Mouse (Mus musculus): ENCODE data around the gene Perp.

The Perp gene

GRCm38 (mm10) chr10:18864753-18865152 lies 19.9 kb downstream of the Perp start:
- DNase-seq = no peak

DNA sequence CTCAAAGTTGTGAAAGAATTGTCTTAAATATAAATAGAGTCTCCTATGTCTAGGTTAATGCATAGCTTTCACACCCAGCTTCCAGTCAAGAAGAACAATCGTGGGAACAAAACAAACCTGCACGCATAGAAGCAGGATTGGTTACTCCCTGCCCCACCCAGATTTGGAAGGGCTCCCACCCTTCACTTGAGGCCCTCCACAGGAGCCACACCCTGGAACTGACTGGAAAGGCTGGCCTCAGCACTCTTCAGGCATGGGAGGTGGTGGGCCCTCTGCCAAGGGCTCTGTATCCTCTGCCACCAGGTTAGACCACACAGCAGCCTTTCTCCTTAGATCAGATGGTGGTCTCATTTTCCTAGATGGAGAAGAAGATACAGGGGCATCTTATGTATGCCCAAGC lies 26.2 kb downstream of the Perp start:
- no peak for DNase-seq

- DNase-seq = no peak
Observed at GRCm38 (mm10) chr10:18876211-18876610, 31.4 kb downstream of the Perp start.

DNA sequence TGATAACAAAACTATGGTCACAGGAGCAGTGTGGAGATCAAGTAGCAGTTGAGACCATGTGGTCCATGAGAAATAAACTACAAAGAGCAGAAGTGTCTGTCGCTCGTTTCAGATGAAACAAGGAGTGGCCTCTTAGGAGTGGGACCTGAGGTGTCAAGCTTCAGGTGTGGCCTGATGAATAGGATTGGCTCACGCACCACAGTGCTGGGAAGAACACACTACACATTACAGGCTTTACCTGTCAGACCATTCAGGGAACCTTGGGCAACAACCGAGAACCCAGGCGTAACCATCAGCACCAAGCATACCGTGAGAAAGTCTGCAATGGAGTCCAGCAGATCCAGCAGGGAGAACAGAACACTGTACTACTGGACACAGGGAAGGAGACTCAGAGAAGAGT lies 33.3 kb downstream of the Perp start:
- no peak for DNase-seq

DNA sequence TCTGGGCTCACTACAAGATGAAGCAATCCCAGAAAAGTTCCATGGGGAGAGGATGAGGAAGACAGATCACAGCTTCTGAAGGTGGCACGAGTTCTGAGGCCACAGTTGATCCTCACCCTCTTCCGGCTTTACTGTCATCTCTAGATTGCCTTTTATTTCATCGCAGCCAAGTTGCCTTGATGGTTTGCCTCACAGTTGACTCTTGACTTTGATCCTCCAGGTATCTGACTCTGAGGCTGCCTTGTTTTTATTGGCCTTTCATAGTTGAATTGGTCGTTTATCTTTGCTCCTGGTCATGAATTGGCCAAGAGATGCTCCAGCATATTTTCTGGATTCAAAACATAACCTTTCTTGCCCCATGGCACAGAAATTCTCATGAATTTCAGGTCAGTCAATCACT lies 34.3 kb downstream of the Perp start:
- no peak for DNase-seq

DNA sequence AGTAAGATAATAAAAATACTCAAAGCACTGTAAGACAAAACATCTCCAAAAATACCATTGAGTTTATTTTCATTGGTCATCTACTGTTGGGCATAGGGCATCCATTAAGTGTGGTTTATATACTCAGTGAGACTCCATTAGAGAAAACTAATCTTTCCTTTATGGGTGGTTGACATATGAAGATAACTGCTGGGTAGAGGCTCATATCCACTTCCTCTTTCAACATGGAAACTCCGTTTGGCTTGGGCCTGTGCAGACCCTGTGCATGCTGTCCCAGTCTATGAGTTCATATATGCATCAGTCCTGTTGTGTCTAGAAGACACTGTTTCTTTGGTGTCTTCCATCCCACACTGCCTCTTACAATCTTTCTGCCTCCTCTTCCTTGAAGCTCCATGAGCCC lies 34.9 kb downstream of the Perp start:
- DNase-seq = no peak

DNA sequence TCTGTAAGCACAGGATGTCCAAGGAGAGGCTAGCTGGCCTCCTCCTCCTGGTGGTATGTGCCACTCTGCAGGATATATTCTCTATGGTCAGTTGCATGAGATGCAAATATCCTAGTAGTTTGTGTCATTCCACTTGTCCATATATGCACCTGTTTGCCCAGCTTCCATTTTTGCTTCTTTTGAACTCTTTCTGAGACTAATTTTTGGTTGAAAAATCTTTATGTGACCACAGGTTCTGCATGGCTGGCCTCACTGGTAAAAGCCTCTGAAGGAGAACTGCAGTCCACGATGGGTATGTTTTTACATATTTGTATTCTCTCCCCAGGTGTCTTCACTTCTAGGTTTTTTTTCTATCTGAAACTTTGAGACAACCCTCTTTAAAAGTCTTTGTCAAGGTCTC lies 37.4 kb downstream of the Perp start:
- no peak for DNase-seq

- no peak for DNase-seq
Observed at GRCm38 (mm10) chr10:18886918-18887625, 42.3 kb downstream of the Perp start.

DNA sequence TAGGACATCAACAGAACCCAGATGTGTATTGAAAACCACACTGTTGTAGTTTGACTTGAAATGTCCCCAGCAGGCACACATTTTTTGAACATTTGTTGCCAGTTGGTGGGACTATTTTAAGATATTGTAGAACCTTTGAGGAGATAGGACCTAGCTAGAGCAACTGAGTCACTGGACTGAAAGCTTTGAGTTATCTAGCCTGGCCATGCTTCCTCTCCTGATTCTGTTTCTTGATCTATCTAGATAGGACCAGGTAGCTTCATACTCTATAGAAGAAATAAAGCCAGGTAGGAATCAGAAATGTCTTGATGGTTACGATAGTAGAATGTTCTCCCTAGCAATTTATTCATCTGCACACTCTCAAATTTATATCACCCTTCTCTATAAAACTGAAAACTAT lies 43.9 kb downstream of the Perp start:
- no peak for DNase-seq

- DNase-seq = no peak
Observed at GRCm38 (mm10) chr10:18889255-18889654, 44.4 kb downstream of the Perp start.

DNA sequence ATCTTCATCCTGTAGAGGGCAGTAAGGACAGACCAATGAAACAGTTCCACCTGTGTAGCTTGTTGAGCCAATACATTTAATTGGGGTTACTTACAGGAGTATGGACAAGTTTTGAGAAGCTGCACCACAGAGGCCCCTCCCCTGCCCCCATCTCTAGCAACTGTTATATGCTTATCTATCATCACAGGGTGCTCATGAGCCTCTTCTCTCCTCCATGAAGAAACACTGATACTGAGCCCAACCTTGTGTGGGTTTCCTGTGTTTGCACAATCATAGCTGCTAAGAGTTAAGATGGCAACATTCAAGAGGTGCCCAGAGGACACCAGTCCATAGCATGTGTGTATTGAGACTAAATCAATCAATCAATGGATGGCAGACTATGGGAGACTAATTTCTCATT lies 46.3 kb downstream of the Perp start:
- no peak for DNase-seq

- DNase-seq = no peak
Observed at GRCm38 (mm10) chr10:18892102-18892501, 47.3 kb downstream of the Perp start.

DNA sequence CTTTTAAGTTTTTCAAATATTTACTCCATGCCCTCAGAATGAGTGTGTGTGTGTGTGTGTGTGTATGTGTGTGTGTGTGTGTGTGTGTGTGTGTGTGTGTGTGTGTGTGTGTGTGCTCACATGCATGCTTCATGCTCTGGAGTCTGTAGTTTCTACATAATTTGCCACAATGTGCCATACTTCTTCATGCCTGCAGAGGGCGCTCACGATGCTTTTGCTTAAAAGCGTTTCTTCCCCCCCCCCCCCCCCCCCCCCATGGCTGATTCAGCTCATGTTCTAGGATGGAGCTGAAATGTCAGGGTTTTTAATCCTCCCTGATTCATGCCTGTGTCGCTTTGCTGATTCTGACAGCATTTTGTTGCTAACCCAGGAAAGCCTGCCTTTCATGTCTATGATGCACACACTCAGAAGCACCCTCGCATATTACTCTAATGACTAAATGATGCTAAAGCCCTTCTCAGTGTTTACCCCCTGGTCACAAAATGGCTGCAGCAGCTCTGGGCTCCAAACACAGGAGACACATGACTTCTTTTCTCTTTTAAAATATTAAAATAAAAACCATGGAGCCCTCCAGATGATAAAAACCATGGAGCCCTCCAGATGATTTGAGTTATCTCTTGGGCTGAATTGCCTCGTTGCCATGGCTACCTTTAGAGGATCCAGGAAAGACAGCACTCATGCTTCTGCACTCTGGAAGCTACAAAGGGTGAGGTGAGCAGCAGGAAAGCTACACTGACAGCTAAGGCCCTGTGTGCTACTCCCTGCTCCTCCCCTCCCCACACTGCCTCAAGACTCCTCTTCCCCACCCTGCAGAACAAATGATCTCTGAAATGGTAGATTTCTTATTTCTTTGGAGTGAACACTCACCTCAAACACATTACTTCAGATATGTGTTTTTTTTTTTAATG lies 49.7 kb downstream of the Perp start:
- DNase-seq = no peak

DNA sequence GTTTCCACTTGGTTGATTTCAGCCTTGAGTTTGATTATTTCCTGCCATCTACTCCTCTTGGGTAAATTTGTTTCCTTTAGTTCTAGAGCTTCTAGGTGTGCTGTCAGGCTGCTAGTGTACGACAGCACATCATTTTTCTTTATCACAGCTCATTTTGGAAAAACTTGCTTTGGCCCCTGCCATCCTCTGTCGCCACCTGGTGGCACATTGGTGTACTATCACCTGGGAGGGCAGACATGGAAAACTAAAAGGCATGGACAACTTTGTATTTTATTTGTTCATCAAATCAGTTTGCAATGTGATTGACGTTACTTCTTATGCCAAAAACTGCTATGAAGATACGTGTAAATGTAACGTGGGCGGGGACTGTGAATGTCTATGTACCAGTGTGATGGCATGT lies 59.3 kb downstream of the Perp start:
- no peak for DNase-seq

All from kidney, adult 11 months (tissue).